Comparison of ENCODE assay signal across 17 mouse cellular contexts in the genomic region with DNA sequence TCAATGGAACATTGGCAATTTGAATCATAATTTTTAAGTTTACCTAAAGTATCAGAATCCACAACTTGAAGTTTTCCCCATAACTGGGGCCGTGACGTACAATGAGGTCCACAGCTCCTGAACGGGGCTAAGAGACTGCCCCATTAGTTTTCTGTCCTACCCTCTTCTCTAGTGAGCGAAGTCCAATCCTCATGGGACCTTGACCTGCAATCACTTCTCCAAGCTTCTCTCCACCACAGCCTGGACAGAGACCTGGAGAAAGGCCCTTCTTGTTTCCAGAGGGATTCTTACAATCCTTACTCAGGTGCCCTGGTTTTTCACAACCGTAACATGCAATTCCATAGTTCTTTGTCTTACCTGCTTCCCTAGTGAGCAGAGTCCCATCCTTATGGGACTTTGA.
"Had no signal": no experiment of that assay in that cellular context is flagged by ENCODE, and none has a peak within 500 bp of the region (broad histone marks: within the 10 kb centered on the region; RNA-seq: fewer than 3 reads in every experiment).

No protein-coding gene starts in this region.

- H3K27ac ChIP-seq: lung, embryonic 15.5 days; macrophage; midbrain, embryonic 13.5 days; midbrain, embryonic 15.5 days; neural tube, embryonic 12.5 days; stomach, embryonic 15.5 days; stomach, postnatal 0 days had no signal

- H3K36me3 ChIP-seq: lung, embryonic 15.5 days; midbrain, embryonic 13.5 days; midbrain, embryonic 15.5 days; neural tube, embryonic 12.5 days; stomach, embryonic 15.5 days had no signal

- H3K4me1 ChIP-seq: lung, embryonic 15.5 days; megakaryocyte, embryonic 14.5 days; midbrain, embryonic 13.5 days; midbrain, embryonic 15.5 days; neural tube, embryonic 12.5 days; stomach, embryonic 15.5 days had no signal

- H3K9ac ChIP-seq: lung, embryonic 15.5 days; midbrain, embryonic 13.5 days; midbrain, embryonic 15.5 days; neural tube, embryonic 12.5 days; stomach, embryonic 15.5 days had no signal

- H3K27me3 ChIP-seq: lung, embryonic 15.5 days; megakaryocyte, embryonic 14.5 days; midbrain, embryonic 13.5 days; midbrain, embryonic 15.5 days; neural tube, embryonic 12.5 days; stomach, embryonic 15.5 days had no signal

- H3K4me2 ChIP-seq: lung, embryonic 15.5 days; midbrain, embryonic 11.5 days; midbrain, embryonic 13.5 days; midbrain, embryonic 15.5 days; neural tube, embryonic 12.5 days; stomach, embryonic 15.5 days had no signal

- ATAC-seq: lung, postnatal 0 days; midbrain, embryonic 13.5 days; midbrain, embryonic 15.5 days had no signal

- H3K9me3 ChIP-seq: lung, embryonic 15.5 days; megakaryocyte, embryonic 14.5 days; midbrain, embryonic 13.5 days; midbrain, embryonic 15.5 days; neural tube, embryonic 12.5 days; stomach, embryonic 15.5 days had no signal

- H3K4me3 ChIP-seq: lung, embryonic 15.5 days; megakaryocyte, embryonic 14.5 days; midbrain, embryonic 13.5 days; midbrain, embryonic 15.5 days; neural tube, embryonic 12.5 days; stomach, embryonic 15.5 days had no signal

- DNase-seq: lung, adult 18-20 months; lung, postnatal 14 days; lung, postnatal 36 days; right cerebral cortex, postnatal 14 days; thymus, adult 2 months; thymus, postnatal 25 days; thymus, postnatal 4 days had no signal
